Mouse (Mus musculus) left cerebral cortex, adult 8-10 months (tissue): ENCODE data around the gene Serpina16. TPM values are rescaled to one million over a fixed set of nuclear protein-coding genes. Genes with fewer than 3 reads are reported as not detected.

ENCODE experiments used
- DNase-seq, 2 experiments: peaks; one replicate each; pipeline ENCODE4 v3.0.0; 2022; ENCODE audit warnings: low spot score in 2 of 2
- total RNA-seq, 4 experiments: library from RNA; stranded (reverse); gene quantifications; 2 replicates each; pipeline ENCODE4 v1.2.4; 2022

Serpina16 gene
- total RNA-seq, 4 experiments from 2014 or later, result not detected

GRCm38 (mm10) chr12:103657991-103658390 is 17.9 kb downstream of the Serpina16 start:
- DNase-seq, result no peak

GRCm38 (mm10) chr12:103656848-103657626 is 18.9 kb downstream of the Serpina16 start, which contains the start of gene Serpina6:
TSS of gene Serpina6 (minus strand) at chr12:103657212.
- DNase-seq, result no peak

GRCm38 (mm10) chr12:103655123-103656044 is 20.6 kb downstream of the Serpina16 start:
- DNase-seq, result no peak

GRCm38 (mm10) chr12:103653836-103654235 is 22.1 kb downstream of the Serpina16 start:
- DNase-seq, result no peak

- DNase-seq, result no peak
Observed at GRCm38 (mm10) chr12:103646314-103646713, 29.6 kb downstream of the Serpina16 start.

GRCm38 (mm10) chr12:103644601-103645000 is 31.3 kb downstream of the Serpina16 start:
- no peak for DNase-seq

- no peak for DNase-seq
Observed at GRCm38 (mm10) chr12:103643818-103644217, 32.1 kb downstream of the Serpina16 start.

GRCm38 (mm10) chr12:103643336-103643735 is 32.6 kb downstream of the Serpina16 start:
- peak; percentile 18 to 90 for DNase-seq

GRCm38 (mm10) chr12:103635846-103636245 is 40.1 kb downstream of the Serpina16 start:
- no peak for DNase-seq

- no peak for DNase-seq
Observed at GRCm38 (mm10) chr12:103634430-103634829, 41.5 kb downstream of the Serpina16 start.

GRCm38 (mm10) chr12:103631203-103631612 is 44.7 kb downstream of the Serpina16 start, which contains the start of gene Serpina10:
TSS of gene Serpina10 (minus strand) at chr12:103631444.
- no peak for DNase-seq

Other genes starting within 250 kb of the Serpina16 start
- gene Ifi27, start 241.9 kb downstream of the Serpina16 start, total RNA-seq, result 100 to 1,000 TPM in 2 of 4 experiments, 10 to 100 TPM in 2; 75.6 to 125 (median 90.7) TPM
- 10 to 100 TPM in 1 of 4 experiments, 1 to 10 TPM in 3; 1.3 to 12.1 (median 5.3) TPM for gene Ifi27l2a, start 232.5 kb downstream of the Serpina16 start, total RNA-seq
- not detected for gene Ifi27l2b, start 218.9 kb downstream of the Serpina16 start, total RNA-seq
- 10 to 100 TPM; 24.7 to 31.9 (median 29.3) TPM for gene Ppp4r4, start 143.9 kb downstream of the Serpina16 start, total RNA-seq
- not detected for gene Serpina10, start 44.7 kb downstream of the Serpina16 start, total RNA-seq
- not detected for gene Serpina6, start 18.9 kb downstream of the Serpina16 start, total RNA-seq
- not detected for gene Serpina1f, start 19.4 kb upstream of the Serpina16 start, total RNA-seq
- not detected for gene Serpina1d, start 97.5 kb upstream of the Serpina16 start, total RNA-seq
- gene Serpina1b, start 154.2 kb upstream of the Serpina16 start, total RNA-seq, result not detected
- under 1 TPM in 1 of 4 experiments, not detected in 3; 0.46 TPM for gene Serpina1a, start 187.4 kb upstream of the Serpina16 start, total RNA-seq
- gene Serpina1c, start 228.7 kb upstream of the Serpina16 start, total RNA-seq, result not detected